Mouse (Mus musculus): ENCODE data around the gene Slc15a3. TPM values are rescaled to one million over a fixed set of nuclear protein-coding genes. Genes with fewer than 3 reads are reported as not detected.

Slc15a3 gene
- polyA plus RNA-seq (2015; fragmentation: Nextera tagmentation; extraction: Ambion mirVana): 4.2 and 4.4 TPM in 2 replicates

GRCm38 (mm10) chr19:10839010-10839892, at the start of gene Slc15a3:
Gene Slc15a3 (plus strand): TSS chr19:10839727.
- 56% methylated on average over 15 of the region's 15 CpGs for WGBS (ENCODE audit: insufficient replicate concordance)
- ATAC-seq: no peak
- H3K4me3 ChIP-seq (ENCODE audit: low read depth, low read length): no peak within 1 kb of the TSS
- peaks cover 4% of the 10 kb centered on the region for H3K4me1 ChIP-seq (ENCODE audit: insufficient read depth)
- H3K4me2 ChIP-seq (ENCODE audit: low read depth, low read length): no peak within 1 kb of the TSS
- DNase-seq: no peak
- no peak within 1 kb of the TSS for H3K9ac ChIP-seq (replicated peaks)
- no peaks in the 10 kb centered on the region for H3K36me3 ChIP-seq (replicated peaks; ENCODE audit: insufficient read depth, low read length)
- H3K9me3 ChIP-seq (ENCODE audit: low read length): no peaks in the 10 kb centered on the region
- TF ChIP-seq CTCF (IDR thresholded peaks at IDR 0.05; ENCODE audit: low read depth) (no peak), EP300 (IDR thresholded peaks at IDR 0.05; ENCODE audit: low read depth) (no peak)
- no peaks in the 10 kb centered on the region for H3K27me3 ChIP-seq (ENCODE audit: insufficient read depth, low read length)
- H3K27ac ChIP-seq (ENCODE audit: low read depth): no peak within 1 kb of the TSS

GRCm38 (mm10) chr19:10790323-10790722, 49.2 kb upstream of the Slc15a3 start:
- no peak overlapping the region for H3K4me2 ChIP-seq (ENCODE audit: low read depth, low read length)
- TF ChIP-seq CTCF (IDR thresholded peaks at IDR 0.05; ENCODE audit: low read depth): no peak
- no peak for TF ChIP-seq EP300 (IDR thresholded peaks at IDR 0.05; ENCODE audit: low read depth)
- H3K27me3 ChIP-seq (ENCODE audit: insufficient read depth, low read length): no peaks in the 10 kb centered on the region
- H3K9ac ChIP-seq (replicated peaks): no peak overlapping the region
- 53% methylated on average over 9 of the region's 9 CpGs for WGBS (ENCODE audit: insufficient replicate concordance)
- ATAC-seq (no peak), DNase-seq (no peak)
- H3K36me3 ChIP-seq (replicated peaks; ENCODE audit: insufficient read depth, low read length): no peaks in the 10 kb centered on the region
- H3K4me3 ChIP-seq (ENCODE audit: low read depth, low read length): no peak overlapping the region
- no peaks in the 10 kb centered on the region; the same call in 1 of the 2 replicates for H3K4me1 ChIP-seq (ENCODE audit: insufficient read depth)
- H3K27ac ChIP-seq (ENCODE audit: low read depth): no peak overlapping the region
- H3K9me3 ChIP-seq (ENCODE audit: low read length): no peaks in the 10 kb centered on the region

- Histone ChIP-seq H3K36me3 (replicated peaks; ENCODE audit: insufficient read depth, low read length) (no peaks in the 10 kb centered on the region), H3K4me3 (ENCODE audit: low read depth, low read length) (no peak overlapping the region), H3K27ac (ENCODE audit: low read depth) (no peak overlapping the region), H3K4me1 (ENCODE audit: insufficient read depth) (no peaks in the 10 kb centered on the region; the same call in 1 of the 2 replicates), H3K9ac (replicated peaks) (no peak overlapping the region), H3K9me3 (ENCODE audit: low read length) (no peaks in the 10 kb centered on the region), H3K27me3 (ENCODE audit: insufficient read depth, low read length) (no peaks in the 10 kb centered on the region), H3K4me2 (ENCODE audit: low read depth, low read length) (no peak overlapping the region)
- DNase-seq (no peak), ATAC-seq (no peak)
- WGBS (ENCODE audit: insufficient replicate concordance): 59% methylated on average over 3 of the region's 3 CpGs
- TF ChIP-seq CTCF (IDR thresholded peaks at IDR 0.05; ENCODE audit: low read depth): no peak
- no peak for TF ChIP-seq EP300 (IDR thresholded peaks at IDR 0.05; ENCODE audit: low read depth)
These were observed 46.5 kb upstream of the Slc15a3 start for GRCm38 (mm10) chr19:10793044-10793443.

- H3K9ac ChIP-seq (replicated peaks): no peak overlapping the region
- no peaks in the 10 kb centered on the region for H3K36me3 ChIP-seq (replicated peaks; ENCODE audit: insufficient read depth, low read length)
- TF ChIP-seq EP300 (IDR thresholded peaks at IDR 0.05; ENCODE audit: low read depth) (no peak), CTCF (IDR thresholded peaks at IDR 0.05; ENCODE audit: low read depth) (no peak)
- no peak overlapping the region for H3K4me2 ChIP-seq (ENCODE audit: low read depth, low read length)
- H3K4me3 ChIP-seq (ENCODE audit: low read depth, low read length): no peak overlapping the region
- no peaks in the 10 kb centered on the region for H3K9me3 ChIP-seq (ENCODE audit: low read length)
- 78% methylated on average over 1 of the region's 1 CpGs for WGBS (ENCODE audit: insufficient replicate concordance)
- H3K27ac ChIP-seq (ENCODE audit: low read depth): no peak overlapping the region
- no peaks in the 10 kb centered on the region for H3K27me3 ChIP-seq (ENCODE audit: insufficient read depth, low read length)
- H3K4me1 ChIP-seq (ENCODE audit: insufficient read depth): no peaks in the 10 kb centered on the region; the same call in 1 of the 2 replicates
- ATAC-seq: no peak
- DNase-seq: no peak
These were observed 44.6 kb upstream of the Slc15a3 start for GRCm38 (mm10) chr19:10794916-10795315.

GRCm38 (mm10) chr19:10798576-10798975, 41.0 kb upstream of the Slc15a3 start:
- no peak for DNase-seq
- Histone ChIP-seq H3K4me2 (ENCODE audit: low read depth, low read length) (no peak overlapping the region), H3K36me3 (replicated peaks; ENCODE audit: insufficient read depth, low read length) (no peaks in the 10 kb centered on the region), H3K9ac (replicated peaks) (no peak overlapping the region), H3K4me3 (ENCODE audit: low read depth, low read length) (no peak overlapping the region), H3K4me1 (ENCODE audit: insufficient read depth) (no peaks in the 10 kb centered on the region), H3K27ac (ENCODE audit: low read depth) (no peak overlapping the region), H3K9me3 (ENCODE audit: low read length) (no peaks in the 10 kb centered on the region), H3K27me3 (ENCODE audit: insufficient read depth, low read length) (no peaks in the 10 kb centered on the region)
- no peak for TF ChIP-seq EP300 (IDR thresholded peaks at IDR 0.05; ENCODE audit: low read depth)
- TF ChIP-seq CTCF (IDR thresholded peaks at IDR 0.05; ENCODE audit: low read depth): no peak
- whole genome bisulfite sequencing (ENCODE audit: insufficient replicate concordance): 59% methylated on average over 10 of the region's 10 CpGs
- no peak for ATAC-seq

- H3K36me3 ChIP-seq (replicated peaks; ENCODE audit: insufficient read depth, low read length): no peaks in the 10 kb centered on the region
- no peak overlapping the region for H3K9ac ChIP-seq (replicated peaks)
- no peaks in the 10 kb centered on the region for H3K9me3 ChIP-seq (ENCODE audit: low read length)
- DNase-seq (no peak), ATAC-seq (no peak)
- H3K4me2 ChIP-seq (ENCODE audit: low read depth, low read length): no peak overlapping the region
- H3K27ac ChIP-seq (ENCODE audit: low read depth): no peak overlapping the region
- H3K4me3 ChIP-seq (ENCODE audit: low read depth, low read length): no peak overlapping the region
- H3K27me3 ChIP-seq (ENCODE audit: insufficient read depth, low read length): no peaks in the 10 kb centered on the region
- H3K4me1 ChIP-seq (ENCODE audit: insufficient read depth): no peaks in the 10 kb centered on the region
- 88% methylated on average over 17 of the region's 17 CpGs for WGBS (ENCODE audit: insufficient replicate concordance)
- no peak for TF ChIP-seq CTCF (IDR thresholded peaks at IDR 0.05; ENCODE audit: low read depth)
- no peak for TF ChIP-seq EP300 (IDR thresholded peaks at IDR 0.05; ENCODE audit: low read depth)
These were observed 40.4 kb upstream of the Slc15a3 start for GRCm38 (mm10) chr19:10799155-10799554.
